Mouse (Mus musculus): ENCODE measurements at regions not wholly inside any gene's neighbourhood (a gene's known extent, or its start where the extent isn't known, plus 50 kb on each side); places are given as distances from the start of the nearest gene placed in this dataset.

GRCm38 (mm10) chr5:41994307-41994706 lies 73.5 kb upstream of the Gm16223 start:
- DNase-seq (ENCODE audit: low spot score): no peak

- no peak for DNase-seq (ENCODE audit: low spot score)
These were observed 84.2 kb upstream of the Gm16223 start for GRCm38 (mm10) chr5:41983556-41983955.

GRCm38 (mm10) chr5:41975535-41975934 lies 92.2 kb upstream of the Gm16223 start:
- DNase-seq (ENCODE audit: low spot score): no peak

GRCm38 (mm10) chr5:41971201-41971600 lies 96.6 kb upstream of the Gm16223 start:
- DNase-seq (ENCODE audit: low spot score): no peak

GRCm38 (mm10) chr5:41966958-41967357 lies 100.8 kb upstream of the Gm16223 start:
- DNase-seq (ENCODE audit: low spot score): no peak

- DNase-seq (ENCODE audit: low spot score): peak; percentile 15
These were observed 103.1 kb upstream of the Bod1l start for GRCm38 (mm10) chr5:41947114-41947640.

- DNase-seq (ENCODE audit: low spot score): no peak
These were observed 99.3 kb upstream of the Bod1l start for GRCm38 (mm10) chr5:41943399-41943798.

GRCm38 (mm10) chr5:41942131-41942530 lies 98.0 kb upstream of the Bod1l start:
- no peak for DNase-seq (ENCODE audit: low spot score)

- DNase-seq (ENCODE audit: low spot score): no peak
These were observed 97.1 kb upstream of the Bod1l start for GRCm38 (mm10) chr5:41941216-41941615.

GRCm38 (mm10) chr5:41939736-41940135 lies 95.6 kb upstream of the Bod1l start:
- DNase-seq (ENCODE audit: low spot score): no peak

GRCm38 (mm10) chr5:41910053-41910452 lies 65.9 kb upstream of the Bod1l start:
- DNase-seq (ENCODE audit: low spot score): no peak

- no peak for DNase-seq (ENCODE audit: low spot score)
These were observed 63.6 kb upstream of the Bod1l start for GRCm38 (mm10) chr5:41907749-41908148.

GRCm38 (mm10) chr5:41904512-41904911 lies 60.4 kb upstream of the Bod1l start:
- peak; percentile 21 for DNase-seq (ENCODE audit: low spot score)

GRCm38 (mm10) chr5:41899237-41899636 lies 55.1 kb upstream of the Bod1l start:
- DNase-seq (ENCODE audit: low spot score): no peak

GRCm38 (mm10) chr5:41898748-41899147 lies 54.6 kb upstream of the Bod1l start:
- no peak for DNase-seq (ENCODE audit: low spot score)
